ENCODE assay signal across 22 mouse cellular contexts in genomic region chr4:133896984-133897383, GRCm38 (mm10). TPM values are rescaled to one million over a fixed set of nuclear protein-coding genes. Genes with fewer than 3 reads are reported as not detected.
DNase-seq lines count a peak whose midpoint lies in the region; ATAC-seq lines count a peak whose summit lies in the region.
"Had no signal": no experiment of that assay in that cellular context is flagged by ENCODE, and none has a peak within 500 bp of the region (broad histone marks: within the 10 kb centered on the region; RNA-seq: fewer than 3 reads in every experiment).

No protein-coding gene starts in this region.

- H3K27ac ChIP-seq in intestine, embryonic 16.5 days (ENCODE audit: low read length): peak overlapping the region; percentile 33; the same call in 1 of the 2 replicates
- H3K27ac ChIP-seq in stomach, embryonic 16.5 days (ENCODE audit: low read length): peak overlapping the region; percentile 73
- H3K27ac ChIP-seq: embryonic facial prominence, embryonic 13.5 days; forebrain, embryonic 12.5 days; heart, embryonic 10.5 days; hindbrain, embryonic 12.5 days had no signal

- H3K9me3 ChIP-seq in intestine, embryonic 16.5 days (ENCODE audit: control insufficient read depth, low read length): no peaks in the 10 kb centered on the region
- H3K9me3 ChIP-seq in stomach, embryonic 16.5 days (replicated peaks; ENCODE audit: control insufficient read depth, low read length): no peaks in the 10 kb centered on the region
- H3K9me3 ChIP-seq: embryonic facial prominence, embryonic 13.5 days; forebrain, embryonic 12.5 days; G1E; heart, embryonic 10.5 days; hindbrain, embryonic 12.5 days had no signal

- no peak overlapping the region for H3K4me3 ChIP-seq in intestine, embryonic 16.5 days (ENCODE audit: low read length)
- no peak overlapping the region for H3K4me3 ChIP-seq in stomach, embryonic 16.5 days (replicated peaks; ENCODE audit: low read length)
- H3K4me3 ChIP-seq: embryonic facial prominence, embryonic 13.5 days; forebrain, embryonic 12.5 days; heart, embryonic 10.5 days; hindbrain, embryonic 12.5 days had no signal

- no peak overlapping the region for H3K4me2 ChIP-seq in intestine, embryonic 16.5 days (ENCODE audit: low read depth, low read length)
- H3K4me2 ChIP-seq in stomach, embryonic 16.5 days (ENCODE audit: low read depth, low read length): no peak overlapping the region
- H3K4me2 ChIP-seq: embryonic facial prominence, embryonic 13.5 days; forebrain, embryonic 12.5 days; hindbrain, embryonic 12.5 days had no signal

- 79% methylated on average over 1 of the region's 1 CpGs for WGBS in intestine, embryonic 16.5 days
- WGBS in stomach, embryonic 16.5 days: 79% methylated on average over 1 of the region's 1 CpGs

- no peaks in the 10 kb centered on the region for H3K36me3 ChIP-seq in intestine, embryonic 16.5 days (ENCODE audit: control insufficient read depth, insufficient read depth, low read length)
- H3K36me3 ChIP-seq in stomach, embryonic 16.5 days (ENCODE audit: control insufficient read depth, insufficient read depth, low read length): no peaks in the 10 kb centered on the region
- H3K36me3 ChIP-seq: embryonic facial prominence, embryonic 13.5 days; forebrain, embryonic 12.5 days; G1E; heart, embryonic 10.5 days; hindbrain, embryonic 12.5 days had no signal

- DNase-seq in cerebellum, adult 11-12 months: peak; percentile 14
- no peak for DNase-seq in cerebellum, adult 9-10 months
- DNase-seq in ES-CJ7 (ENCODE audit: low read depth, low spot score): peak; percentile 52
- no peak for DNase-seq in layer of hippocampus, adult 8-10 months (ENCODE audit: low spot score in 2 of 2)
- no peak for DNase-seq in kidney, postnatal 36 days
- no peak for DNase-seq in left cerebral cortex, adult 8-10 months (ENCODE audit: low spot score in 2 of 2)
- DNase-seq: adrenal gland, postnatal 10 days; B cell, adult 2 months; gastrocnemius, postnatal 10 days; heart, adult 18-20 months; heart, postnatal 10 days; heart, postnatal 4 days had no signal

- H3K27me3 ChIP-seq in intestine, embryonic 16.5 days (replicated peaks; ENCODE audit: control insufficient read depth, insufficient read depth, low read length): no peaks in the 10 kb centered on the region
- H3K27me3 ChIP-seq in stomach, embryonic 16.5 days (ENCODE audit: control insufficient read depth, insufficient read depth, low read length): no peaks in the 10 kb centered on the region
- H3K27me3 ChIP-seq: embryonic facial prominence, embryonic 13.5 days had no signal

- H3K9ac ChIP-seq in intestine, embryonic 16.5 days (ENCODE audit: low read depth, low read length): no peak overlapping the region
- H3K9ac ChIP-seq in stomach, embryonic 16.5 days (ENCODE audit: low read length): no peak overlapping the region
- H3K9ac ChIP-seq: embryonic facial prominence, embryonic 13.5 days; forebrain, embryonic 12.5 days; hindbrain, embryonic 12.5 days had no signal

- no peak for ATAC-seq in intestine, embryonic 16.5 days
- ATAC-seq in stomach, embryonic 16.5 days (ENCODE audit: insufficient read depth, low FRiP score): no peak
- ATAC-seq: CD4-positive, CD25-positive, alpha-beta regulatory T cell, adult 4 months; forebrain, embryonic 16.5 days; hindbrain, embryonic 16.5 days had no signal

- peaks cover 12% of the 10 kb centered on the region; the same call in 1 of the 2 replicates for H3K4me1 ChIP-seq in intestine, embryonic 16.5 days (ENCODE audit: control insufficient read depth, insufficient read depth, low read length)
- peaks cover 9% of the 10 kb centered on the region; the same call in 1 of the 2 replicates for H3K4me1 ChIP-seq in stomach, embryonic 16.5 days (ENCODE audit: control insufficient read depth, insufficient read depth, low read length)
- H3K4me1 ChIP-seq: forebrain, embryonic 12.5 days had no signal

RNA-seq across cellular contexts. Expression of gene Rps6ka1, which starts 9.4 kb away (rescaled TPM):
- polyA plus RNA-seq in intestine, embryonic 16.5 days (2015; fragmentation: Nextera tagmentation; extraction: Ambion mirVana): 148 and 156 TPM in 2 replicates
- 69.2 and 71.8 TPM in 2 replicates for polyA plus RNA-seq in stomach, embryonic 16.5 days (2015; fragmentation: Nextera tagmentation; extraction: Ambion mirVana)
- 10 to 100 TPM; 12.6 to 27.6 (median 19.4) TPM for total RNA-seq in layer of hippocampus, adult 8-10 months (2022)
- total RNA-seq in left cerebral cortex, adult 8-10 months (2022): 10 to 100 TPM; 15.3 to 19.2 (median 17.7) TPM

Comparison
In these comparisons a context has a peak if more than half of its experiments do, and no peak if none do; other contexts are left out.
1. DNase-seq: peak in cerebellum, adult 11-12 months (single experiment) and ES-CJ7 (single experiment); none in cerebellum, adult 9-10 months (single experiment), layer of hippocampus, adult 8-10 months (0 of 2), kidney, postnatal 36 days (0 of 2) and left cerebral cortex, adult 8-10 months (0 of 2).